Mouse (Mus musculus) stomach, postnatal 0 days (tissue): Measurements from ENCODE around the gene Adnp. TPM values are rescaled to one million over a fixed set of nuclear protein-coding genes. Genes with fewer than 3 reads are reported as not detected.

Source experiments
- ATAC-seq: fragments of 200-750 bp; cut with Nextera tagmentation; 2 replicates; pipeline ENCODE4 v1.8.0; 2017; ENCODE audit not compliant: low FRiP score, low TSS enrichment
- DNase-seq: peaks from one replicate; pipeline ENCODE4 v3.0.0-alpha.2; 2016; ENCODE audit warnings: low spot score
- H3K27ac ChIP-seq: fragments of 300-500 bp; sonication (generic); replicated peaks from 2 replicates; pipeline ENCODE4 v1.5.1; 2014; ENCODE audit warnings: mild to moderate bottlenecking, control low read depth
- H3K27me3 ChIP-seq: fragments of 300-500 bp; sonication (generic); 2 replicates; pipeline ENCODE4 v1.6.1; 2014; ENCODE audit warnings: low read length; ENCODE audit not compliant: control insufficient read depth, insufficient read depth
- H3K36me3 ChIP-seq: fragments of 300-500 bp; sonication (generic); 2 replicates; pipeline ENCODE4 v1.6.1; 2014; ENCODE audit warnings: low read length, mixed read lengths; ENCODE audit not compliant: control insufficient read depth, insufficient read depth
- H3K4me1 ChIP-seq: fragments of 300-500 bp; sonication (generic); replicated peaks from 2 replicates; pipeline ENCODE4 v1.6.1; 2014; ENCODE audit warnings: antibody characterized with exemption; ENCODE audit not compliant: control insufficient read depth, insufficient read depth
- H3K4me2 ChIP-seq: fragments of 300-500 bp; sonication (generic); replicated peaks from 2 replicates; pipeline ENCODE4 v1.6.1; 2014; ENCODE audit warnings: low read depth, mild to moderate bottlenecking, control low read depth, moderate library complexity
- H3K4me3 ChIP-seq: fragments of 300-500 bp; sonication (generic); 2 replicates; pipeline ENCODE4 v1.5.1; 2014; ENCODE audit warnings: low read depth, low read length, control low read depth
- H3K9ac ChIP-seq: fragments of 300-500 bp; sonication (generic); 2 replicates; pipeline ENCODE4 v1.6.1; 2014; ENCODE audit warnings: mild to moderate bottlenecking, low read length, control low read depth, mixed read lengths
- H3K9me3 ChIP-seq: fragments of 300-500 bp; sonication (generic); 2 replicates; pipeline ENCODE4 v1.6.1; 2016; ENCODE audit warnings: low read length; ENCODE audit not compliant: control insufficient read depth
- CTCF ChIP-seq: IDR thresholded peaks from 2 replicates; pipeline ENCODE4 v1.5.1; 2016; ENCODE audit warnings: antibody characterized with exemption, low read depth, mild to moderate bottlenecking, moderate library complexity
- EP300 ChIP-seq: optimal IDR thresholded peaks from 2 replicates; pipeline ENCODE3; 2016; ENCODE audit warnings: antibody characterized with exemption
- WGBS: fragments of 180-500 bp; shearing (Covaris S2); extraction: QIAGEN DNeasy Blood & Tissue Kit; methylation state at CpG from one replicate; pipeline ENCODE4 v1.1.7; 2014; 5-methylcytosine and 5-hydroxymethylcytosine counted together
- polyA plus RNA-seq: library from polyadenylated mRNA; unstranded; fragments of >200 nt; fragmentation: Nextera tagmentation; extraction: Ambion mirVana; gene quantifications from 2 replicates; pipeline ENCODE4 v1.2.1, GENCODE M21; 2015

The Adnp gene
- polyA plus RNA-seq, 1 experiment from 2014 or later, result 5.2 TPM

DNA sequence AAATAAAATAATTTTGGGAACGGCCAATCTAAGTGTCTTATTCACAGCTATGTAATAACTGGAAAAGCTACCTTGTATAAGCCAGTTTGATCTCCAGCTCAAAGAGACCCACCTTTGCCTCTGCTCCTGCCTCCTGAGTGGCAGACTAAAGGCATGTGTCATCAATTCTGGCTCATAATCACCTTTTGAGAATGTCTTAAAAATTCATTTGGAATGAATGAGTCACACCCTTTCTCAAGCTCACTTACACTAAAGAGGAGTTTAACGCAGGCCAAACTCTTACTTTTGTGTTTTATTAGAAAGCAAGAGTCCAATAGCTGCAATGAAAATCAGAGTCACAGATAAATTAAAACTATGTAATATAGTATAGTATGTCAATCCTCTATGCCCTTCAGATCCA lies 15.1 kb downstream of the Adnp start:
- H3K4me2 ChIP-seq, result no peak overlapping the region
- H3K4me1 ChIP-seq, result 0 out of 2 replicates have a peak, but pooled peaks cover 7% of the 10 kb centered on the region
- H3K9ac ChIP-seq, result no peak overlapping the region
- DNase-seq (no peak), ATAC-seq (peak; percentile 33; the same call in 1 of the 2 replicates)
- no peak overlapping the region for H3K27ac ChIP-seq
- H3K36me3 ChIP-seq, result peaks cover 5% of the 10 kb centered on the region
- TF ChIP-seq EP300, result no peak
- TF ChIP-seq CTCF, result no peak
- no peak overlapping the region for H3K4me3 ChIP-seq
- no peaks in the 10 kb centered on the region for H3K27me3 ChIP-seq
- WGBS, result 68% methylated on average over 2 of the region's 2 CpGs
- no peaks in the 10 kb centered on the region for H3K9me3 ChIP-seq

DNA sequence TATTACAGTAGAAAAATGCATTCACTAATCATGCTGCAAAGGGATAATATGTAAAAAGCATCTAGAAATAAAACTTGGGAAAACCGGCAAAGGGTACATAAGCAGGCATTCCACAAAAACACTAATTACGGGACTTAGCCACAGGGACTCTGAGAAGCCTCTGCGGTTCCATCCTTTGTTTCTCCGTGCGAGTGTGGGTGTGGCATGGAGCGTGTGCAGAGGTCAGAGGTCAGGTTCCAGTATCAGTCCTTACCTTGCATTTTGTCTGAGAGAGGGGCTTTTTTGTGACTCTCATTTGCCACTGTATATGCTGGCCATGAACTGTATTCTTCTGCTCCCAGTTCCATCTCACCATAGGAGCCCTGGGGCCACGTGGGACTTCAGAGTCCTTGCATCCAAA lies 31.0 kb downstream of the Adnp start:
- DNase-seq, result no peak
- Histone ChIP-seq H3K36me3 (peaks cover 2% of the 10 kb centered on the region; the same call in 1 of the 2 replicates), H3K4me3 (no peak overlapping the region), H3K4me1 (no peaks in the 10 kb centered on the region), H3K4me2 (no peak overlapping the region), H3K27me3 (no peaks in the 10 kb centered on the region), H3K9me3 (no peaks in the 10 kb centered on the region), H3K9ac (no peak overlapping the region), H3K27ac (no peak overlapping the region)
- ATAC-seq, result no peak
- TF ChIP-seq EP300 (no peak), CTCF (no peak)
- 51% methylated on average over 7 of the region's 7 CpGs for WGBS

DNA sequence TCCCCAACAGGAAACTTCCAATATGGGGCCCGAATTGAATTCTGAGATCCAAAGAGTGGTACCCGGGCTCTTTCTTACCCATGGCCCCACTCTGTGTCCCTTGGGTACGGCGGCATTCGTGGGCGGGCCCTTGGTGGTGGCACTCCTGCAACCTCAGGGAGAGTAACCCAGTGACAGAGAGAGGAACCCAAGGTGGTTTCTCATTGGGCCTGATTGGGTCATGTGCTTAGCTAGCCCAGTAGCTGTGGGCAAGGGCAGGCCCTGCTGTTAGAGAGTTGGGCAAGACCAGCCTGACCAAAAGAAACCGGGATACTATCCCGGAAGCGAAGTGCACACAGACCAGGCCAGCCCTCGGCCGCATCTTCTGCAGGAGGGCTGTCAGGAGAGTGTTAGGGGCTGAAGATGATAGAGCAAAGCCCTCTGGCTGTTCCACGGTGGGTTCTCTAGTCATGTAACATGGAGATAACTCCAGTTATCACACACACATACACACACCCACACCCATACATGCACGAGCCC lies 36.7 kb downstream of the Adnp start:
- H3K4me3 ChIP-seq, result peak overlapping the region; percentile 13; the same call in 1 of the 2 replicates
- peak overlapping the region; percentile 36 for H3K9ac ChIP-seq

DNA sequence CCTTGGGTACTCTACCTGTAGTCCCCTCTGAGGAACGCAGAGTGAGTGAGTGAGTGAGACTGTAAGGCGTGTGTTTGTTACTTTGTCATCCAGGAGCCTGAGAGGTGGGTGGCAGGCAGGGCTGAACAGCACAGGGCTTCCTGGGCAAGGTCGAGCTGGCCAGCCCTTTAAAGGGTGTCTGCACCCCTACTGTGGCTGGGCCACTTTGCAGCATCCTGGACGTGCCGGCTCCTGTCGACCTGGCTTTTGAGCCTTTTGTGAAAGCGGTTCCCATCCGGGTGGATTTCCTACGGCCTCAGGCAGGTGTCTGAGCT lies 37.2 kb downstream of the Adnp start:
- Histone ChIP-seq H3K27me3 (no peaks in the 10 kb centered on the region), H3K9ac (peak overlapping the region; percentile 36), H3K4me1 (peaks cover 5% of the 10 kb centered on the region), H3K4me2 (peak overlapping the region; percentile 33), H3K4me3 (peak overlapping the region; percentile 13; the same call in 1 of the 2 replicates), H3K9me3 (no peaks in the 10 kb centered on the region), H3K27ac (peak overlapping the region; percentile 5; the same call in 1 of the 2 replicates), H3K36me3 (no peaks in the 10 kb centered on the region)
- WGBS, result 13% methylated on average over 9 of the region's 9 CpGs
- peak; percentile 27 for ATAC-seq
- DNase-seq, result no peak
- TF ChIP-seq CTCF, result no peak
- no peak for TF ChIP-seq EP300

More for the DNA sequence above, 36.7 kb downstream of the Adnp start:
- ATAC-seq (peak; percentile 98), DNase-seq (peak; percentile 87)
- peaks cover 5% of the 10 kb centered on the region for H3K4me1 ChIP-seq
- no peaks in the 10 kb centered on the region for H3K9me3 ChIP-seq
- H3K27me3 ChIP-seq, result no peaks in the 10 kb centered on the region
- 10% methylated on average over 13 of the region's 13 CpGs for WGBS
- peaks cover 2% of the 10 kb centered on the region; the same call in 1 of the 2 replicates for H3K36me3 ChIP-seq
- H3K27ac ChIP-seq, result peak overlapping the region; percentile 5; the same call in 1 of the 2 replicates
- TF ChIP-seq EP300 (no peak), CTCF (0 out of 2 replicates have a peak, but pooled peaks have one; percentile 1)
- peak overlapping the region; percentile 33 for H3K4me2 ChIP-seq

DNA sequence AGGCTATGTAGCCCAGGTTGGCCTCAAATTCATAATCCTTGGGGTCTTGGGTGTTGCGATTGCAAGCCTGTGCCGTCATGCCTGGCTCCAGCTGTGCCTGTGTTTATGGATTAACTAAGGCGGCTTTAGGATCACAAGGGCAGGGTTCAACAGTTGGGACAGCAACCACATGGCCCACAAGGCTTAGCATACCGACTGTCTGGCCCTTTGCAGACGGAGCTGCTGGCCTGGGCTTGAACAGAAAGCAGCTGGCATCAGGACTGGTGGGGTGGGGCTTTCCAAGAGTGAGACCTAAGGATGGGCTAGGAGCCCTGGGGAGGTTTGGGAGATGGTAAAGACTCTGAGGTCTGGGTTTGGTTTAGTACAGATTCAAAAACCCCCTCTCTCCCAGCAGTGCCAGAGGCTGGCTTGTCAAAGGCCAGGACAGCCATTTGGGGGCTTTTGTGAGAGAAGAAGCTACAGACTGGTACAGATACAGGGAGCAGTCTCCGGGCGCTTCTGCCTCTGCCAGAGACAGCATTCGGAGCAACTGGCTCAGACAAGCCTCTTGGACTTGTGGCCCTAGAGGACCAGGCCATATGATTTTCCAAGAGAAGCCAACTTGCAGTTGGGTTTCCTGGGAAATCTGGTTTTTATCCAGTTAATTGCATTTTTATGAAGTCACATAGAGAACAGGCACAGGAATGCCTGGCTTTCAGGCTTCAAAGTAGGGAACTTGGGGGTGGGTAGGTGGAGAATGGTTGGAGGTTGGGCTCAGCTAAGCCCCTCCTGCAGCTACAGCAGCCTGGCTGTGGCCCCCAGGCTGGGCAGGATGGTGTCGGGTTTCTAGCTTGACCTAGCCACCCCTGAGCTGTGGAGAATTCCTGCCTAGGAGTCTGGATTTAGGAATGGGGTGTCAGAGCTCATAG lies 37.8 kb downstream of the Adnp start:
- Histone ChIP-seq H3K27me3 (no peaks in the 10 kb centered on the region), H3K4me3 (no peak overlapping the region), H3K4me1 (peaks cover 5% of the 10 kb centered on the region), H3K4me2 (peak overlapping the region; percentile 33; the same call in 1 of the 2 replicates), H3K9me3 (no peaks in the 10 kb centered on the region), H3K27ac (peak overlapping the region; percentile 65), H3K36me3 (no peaks in the 10 kb centered on the region), H3K9ac (no peak overlapping the region; the same call in 1 of the 2 replicates)
- DNase-seq, result no peak
- WGBS, result 35% methylated on average over 9 of the region's 9 CpGs
- ATAC-seq, result peak; percentile 17; the same call in 1 of the 2 replicates
- no peak for TF ChIP-seq EP300
- TF ChIP-seq CTCF, result no peak
